Mouse (Mus musculus) CH12.LX (cell line): ENCODE measurements around the gene Fkbp7.

Source experiments
- BHLHE40 ChIP-seq: IDR thresholded peaks from 2 replicates; pipeline ENCODE4 v1.6.1; 2011; ENCODE audit warnings: mild to moderate bottlenecking, low read depth, low read length, improper control_type of control experiment
- CTCF ChIP-seq, 2 experiments: IDR thresholded peaks in 1 of 2; conservative IDR thresholded peaks in 1 of 2; 2 replicates each; pipeline ENCODE4 v1.5.1; 2011 to 2012; ENCODE audit warnings: low read depth in 2 of 2, low read length in 2 of 2, improper control_type of control experiment in 1 of 2, inconsistent platforms in 1 of 2, mild to moderate bottlenecking in 1 of 2, moderate library complexity in 1 of 2
- E2F4 ChIP-seq: IDR thresholded peaks from 2 replicates; pipeline ENCODE4 v1.6.1; 2011; ENCODE audit warnings: low read depth, low read length, improper control_type of control experiment; ENCODE audit not compliant: insufficient replicate concordance
- EP300 ChIP-seq: IDR thresholded peaks from 2 replicates; pipeline ENCODE4 v1.6.1; 2011; ENCODE audit warnings: low read length, improper control_type of control experiment
- HCFC1 ChIP-seq: IDR thresholded peaks from 2 replicates; pipeline ENCODE4 v1.6.1; 2012; ENCODE audit warnings: low read depth, mild to moderate bottlenecking, inconsistent platforms, low read length, improper control_type of control experiment
- KAT2A ChIP-seq: IDR thresholded peaks from 2 replicates; pipeline ENCODE4 v1.6.1; 2012; ENCODE audit warnings: low read length, improper control_type of control experiment, inconsistent platforms; ENCODE audit not compliant: insufficient replicate concordance
- MAZ ChIP-seq: IDR thresholded peaks from 2 replicates; pipeline ENCODE4 v1.6.1; 2012; ENCODE audit warnings: low read depth, mild to moderate bottlenecking, inconsistent platforms, low read length, improper control_type of control experiment, moderate library complexity
- MXI1 ChIP-seq: IDR thresholded peaks from 2 replicates; pipeline ENCODE4 v1.6.1; 2011; ENCODE audit warnings: mild to moderate bottlenecking, low read depth, low read length, improper control_type of control experiment
- POLR2A ChIP-seq: IDR thresholded peaks from 2 replicates; pipeline ENCODE4 v1.6.1; 2011; ENCODE audit warnings: low read depth, mild to moderate bottlenecking, improper control_type of control experiment, low read length
- RAD21 ChIP-seq: IDR thresholded peaks from 2 replicates; pipeline ENCODE4 v1.6.1; 2011; ENCODE audit warnings: low read depth, mild to moderate bottlenecking, low read length, improper control_type of control experiment, moderate library complexity
- RCOR1 ChIP-seq: conservative IDR thresholded peaks from 2 replicates; pipeline ENCODE4 v1.6.1; 2012; ENCODE audit warnings: low read depth, mild to moderate bottlenecking, inconsistent platforms, low read length, improper control_type of control experiment
- USF2 ChIP-seq: conservative IDR thresholded peaks from 2 replicates; pipeline ENCODE4 v1.6.1; 2011; ENCODE audit warnings: low read depth, low read length, improper control_type of control experiment
- ZNF384 ChIP-seq: IDR thresholded peaks from 2 replicates; pipeline ENCODE4 v1.6.1; 2012; ENCODE audit warnings: low read depth, low read length, improper control_type of control experiment, inconsistent platforms

DNA sequence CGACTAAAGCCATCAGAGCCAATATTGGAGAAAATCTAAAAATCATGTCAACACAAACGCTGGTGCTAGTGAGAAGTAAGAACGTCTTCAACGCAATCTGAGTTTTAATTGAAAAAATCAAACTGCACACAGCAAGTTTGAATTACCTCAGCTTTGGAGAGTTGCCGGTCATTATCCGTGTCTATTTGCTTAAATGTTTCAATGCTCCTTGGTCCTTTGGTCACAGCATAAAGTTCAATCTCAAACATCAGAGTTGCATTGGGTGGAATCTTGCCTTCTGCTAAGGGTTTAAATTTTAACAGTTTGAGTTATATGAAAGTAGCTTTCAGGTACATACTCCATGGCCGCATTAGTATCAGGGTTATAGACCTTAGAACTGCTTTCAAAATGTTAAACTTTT is 7.4 kb downstream of the Fkbp7 start:
- no peak for TF ChIP-seq E2F4
- no peak for TF ChIP-seq ZNF384
- no peak for TF ChIP-seq KAT2A
- TF ChIP-seq POLR2A = no peak
- no peak for TF ChIP-seq RCOR1
- TF ChIP-seq BHLHE40 = no peak
- TF ChIP-seq CTCF (conservative IDR thresholded peaks at IDR 0.05 in 1 of 2, IDR thresholded peaks at IDR 0.05 in 1 of 2; ENCODE audit: low read depth in 2 of 2, low read length in 2 of 2) = no peak
- TF ChIP-seq USF2 = no peak
- no peak for TF ChIP-seq RAD21
- TF ChIP-seq EP300 = no peak
- no peak for TF ChIP-seq MAZ
- TF ChIP-seq HCFC1 = no peak
- TF ChIP-seq MXI1 = no peak
